Mouse (Mus musculus): Measurements from ENCODE around the gene Eif1ad.

- TF ChIP-seq TCF12 (IDR thresholded peaks at IDR 0.05; ENCODE audit: insufficient read depth, poor library complexity, severe bottlenecking) (no peak), MYOD1 (IDR thresholded peaks at IDR 0.05; ENCODE audit: control insufficient read depth in 1 of 3, insufficient read length in 2 of 3, low read depth in 2 of 3) (no peak), POLR2A (IDR thresholded peaks at IDR 0.05; ENCODE audit: insufficient read length, low read depth) (no peak), USF1 (IDR thresholded peaks at IDR 0.05; ENCODE audit: low read depth) (no peak), E2F4 (IDR thresholded peaks at IDR 0.05; ENCODE audit: insufficient read depth) (no peak)
Measured at GRCm38 (mm10) chr19:5364124-5364523, 2.4 kb upstream of the Eif1ad start.
